Mouse (Mus musculus) lung, adult 2 months (tissue): ENCODE measurements around the gene Syt1.

Source experiments
- CTCF ChIP-seq: fragments of 200-500 bp; IDR thresholded peaks from 2 replicates; pipeline ENCODE4 v1.5.1; 2011; ENCODE audit warnings: mild to moderate bottlenecking, low read length, control low read depth; ENCODE audit not compliant: insufficient read depth
- POLR2A ChIP-seq: fragments of 200-500 bp; IDR thresholded peaks from 2 replicates; pipeline ENCODE4 v1.6.1; 2011; ENCODE audit warnings: low read depth, mild to moderate bottlenecking, control low read depth, low read length, borderline replicate concordance; ENCODE audit errors: extremely low read depth

- TF ChIP-seq CTCF (no peak), POLR2A (no peak)
Measured at GRCm38 (mm10) chr10:108626404-108626803, 384.4 kb downstream of the Syt1 start.
